Comparison of ENCODE assay signal across 12 mouse cellular contexts in genomic region chr11:77847599-77848128, GRCm38 (mm10). TPM values are rescaled to one million over a fixed set of nuclear protein-coding genes. Genes with fewer than 3 reads are reported as not detected.
DNase-seq lines count a peak whose midpoint lies in the region; ATAC-seq lines count a peak whose summit lies in the region.
"Had no signal": no experiment of that assay in that cellular context is flagged by ENCODE, and none has a peak within 500 bp of the region (broad histone marks: within the 10 kb centered on the region; RNA-seq: fewer than 3 reads in every experiment).

No protein-coding gene starts in this region.

- DNase-seq in embryonic facial prominence, embryonic 11.5 days (ENCODE audit: low spot score) = no peak
- no peak for DNase-seq in embryonic facial prominence, embryonic 10.5 days (ENCODE audit: low spot score)
- no peak for DNase-seq in hindbrain, embryonic 14.5 days (ENCODE audit: low spot score)
- DNase-seq in layer of hippocampus, postnatal 36 days = no peak
- DNase-seq in right cerebral cortex, adult 18-20 months = no peak
- no peak for DNase-seq in cerebellum, postnatal 36 days
- DNase-seq: lung, adult 18-20 months; right cerebral cortex, postnatal 25 days; thymus, adult 18-20 months had no signal

- H3K4me2 ChIP-seq in embryonic facial prominence, embryonic 11.5 days (ENCODE audit: low read depth, low read length) = no peak overlapping the region
- H3K4me2 ChIP-seq in hindbrain, embryonic 14.5 days (replicated peaks) = no peak overlapping the region
- H3K4me2 ChIP-seq in kidney, embryonic 16.5 days (replicated peaks; ENCODE audit: low read depth, low read length) = no peak overlapping the region
- no peak overlapping the region for H3K4me2 ChIP-seq in neural tube, embryonic 14.5 days (ENCODE audit: low read depth, low read length)

- peaks cover 2% of the 10 kb centered on the region for H3K36me3 ChIP-seq in embryonic facial prominence, embryonic 11.5 days (replicated peaks; ENCODE audit: control insufficient read depth, insufficient read depth, low read depth, low read length)
- H3K36me3 ChIP-seq in embryonic facial prominence, embryonic 10.5 days (replicated peaks) = peaks cover 91% of the 10 kb centered on the region
- H3K36me3 ChIP-seq in hindbrain, embryonic 14.5 days (replicated peaks; ENCODE audit: control insufficient read depth, insufficient read depth) = peaks cover 77% of the 10 kb centered on the region
- H3K36me3 ChIP-seq in kidney, embryonic 16.5 days (ENCODE audit: insufficient read depth, low read length) = peaks cover 48% of the 10 kb centered on the region
- peaks cover 41% of the 10 kb centered on the region for H3K36me3 ChIP-seq in neural tube, embryonic 14.5 days (ENCODE audit: control insufficient read depth, insufficient read depth, low read length)

- no peak overlapping the region for H3K4me3 ChIP-seq in embryonic facial prominence, embryonic 11.5 days (ENCODE audit: low read depth, low read length)
- H3K4me3 ChIP-seq in embryonic facial prominence, embryonic 10.5 days = no peak overlapping the region
- no peak overlapping the region for H3K4me3 ChIP-seq in hindbrain, embryonic 14.5 days (replicated peaks; ENCODE audit: low read length)
- no peak overlapping the region for H3K4me3 ChIP-seq in kidney, embryonic 16.5 days (ENCODE audit: low read length)
- no peak overlapping the region for H3K4me3 ChIP-seq in neural tube, embryonic 14.5 days (ENCODE audit: low read depth, low read length)

- 49% methylated on average over 9 of the region's 9 CpGs for whole genome bisulfite sequencing in embryonic facial prominence, embryonic 11.5 days
- 59% methylated on average over 9 of the region's 9 CpGs for WGBS in embryonic facial prominence, embryonic 10.5 days
- WGBS in hindbrain, embryonic 14.5 days = 56% methylated on average over 9 of the region's 9 CpGs
- WGBS in kidney, embryonic 16.5 days = 32% methylated on average over 9 of the region's 9 CpGs
- WGBS in neural tube, embryonic 14.5 days = 41% methylated on average over 9 of the region's 9 CpGs

- 0 out of 2 replicates have a peak, but pooled peaks have one; percentile 15 for ATAC-seq in embryonic facial prominence, embryonic 11.5 days (replicated peaks; ENCODE audit: insufficient number of reproducible peaks, low FRiP score, low TSS enrichment, low read depth)
- ATAC-seq in hindbrain, embryonic 14.5 days (ENCODE audit: low FRiP score) = no peak
- ATAC-seq in kidney, embryonic 16.5 days (ENCODE audit: low FRiP score, low TSS enrichment) = peak; percentile 78
- no peak for ATAC-seq in neural tube, embryonic 14.5 days (ENCODE audit: low read depth)

- H3K27me3 ChIP-seq in embryonic facial prominence, embryonic 11.5 days (ENCODE audit: control insufficient read depth, insufficient read depth, low read length) = no peaks in the 10 kb centered on the region
- H3K27me3 ChIP-seq in embryonic facial prominence, embryonic 10.5 days (replicated peaks; ENCODE audit: low read depth, poor library complexity, severe bottlenecking) = peaks cover 47% of the 10 kb centered on the region
- H3K27me3 ChIP-seq in hindbrain, embryonic 14.5 days (ENCODE audit: control insufficient read depth, insufficient read depth, low read length) = no peaks in the 10 kb centered on the region
- peaks cover 5% of the 10 kb centered on the region; the same call in 1 of the 2 replicates for H3K27me3 ChIP-seq in kidney, embryonic 16.5 days (ENCODE audit: insufficient read depth, low read length)
- no peaks in the 10 kb centered on the region for H3K27me3 ChIP-seq in neural tube, embryonic 14.5 days (ENCODE audit: control insufficient read depth, insufficient read depth, low read length)

- no peak overlapping the region for H3K9ac ChIP-seq in embryonic facial prominence, embryonic 11.5 days (replicated peaks; ENCODE audit: low read length)
- peak overlapping the region; percentile 28; the same call in 1 of the 2 replicates for H3K9ac ChIP-seq in hindbrain, embryonic 14.5 days
- no peak overlapping the region for H3K9ac ChIP-seq in kidney, embryonic 16.5 days (replicated peaks; ENCODE audit: low read length)
- no peak overlapping the region for H3K9ac ChIP-seq in neural tube, embryonic 14.5 days (replicated peaks; ENCODE audit: low read depth, low read length)

- H3K9me3 ChIP-seq in embryonic facial prominence, embryonic 11.5 days (replicated peaks; ENCODE audit: control insufficient read depth, low read length) = no peaks in the 10 kb centered on the region
- H3K9me3 ChIP-seq in embryonic facial prominence, embryonic 10.5 days = no peaks in the 10 kb centered on the region
- H3K9me3 ChIP-seq in hindbrain, embryonic 14.5 days (ENCODE audit: control insufficient read depth, low read length) = no peaks in the 10 kb centered on the region
- H3K9me3 ChIP-seq in kidney, embryonic 16.5 days (ENCODE audit: low read length) = no peaks in the 10 kb centered on the region
- H3K9me3 ChIP-seq in neural tube, embryonic 14.5 days (ENCODE audit: control insufficient read depth, low read length) = no peaks in the 10 kb centered on the region

- no peaks in the 10 kb centered on the region; the same call in 1 of the 2 replicates for H3K4me1 ChIP-seq in embryonic facial prominence, embryonic 11.5 days (ENCODE audit: control insufficient read depth, insufficient read depth, low read length)
- H3K4me1 ChIP-seq in embryonic facial prominence, embryonic 10.5 days = peaks cover 47% of the 10 kb centered on the region
- peaks cover 64% of the 10 kb centered on the region for H3K4me1 ChIP-seq in hindbrain, embryonic 14.5 days (replicated peaks; ENCODE audit: control insufficient read depth, insufficient read depth, low read length)
- H3K4me1 ChIP-seq in kidney, embryonic 16.5 days (ENCODE audit: insufficient read depth, low read length) = peaks cover 24% of the 10 kb centered on the region
- peaks cover 40% of the 10 kb centered on the region for H3K4me1 ChIP-seq in neural tube, embryonic 14.5 days (ENCODE audit: control insufficient read depth, insufficient read depth, low read length)

- no peak overlapping the region for H3K27ac ChIP-seq in embryonic facial prominence, embryonic 11.5 days (replicated peaks; ENCODE audit: low read depth, low read length)
- no peak overlapping the region; the same call in 1 of the 2 replicates for H3K27ac ChIP-seq in embryonic facial prominence, embryonic 10.5 days (replicated peaks)
- H3K27ac ChIP-seq in hindbrain, embryonic 14.5 days = peak overlapping the region; percentile 61
- no peak overlapping the region for H3K27ac ChIP-seq in kidney, embryonic 16.5 days (ENCODE audit: low read length)
- H3K27ac ChIP-seq in neural tube, embryonic 14.5 days (ENCODE audit: low read depth, low read length) = peak overlapping the region; percentile 46

RNA-seq across cellular contexts. Expression of gene Pipox, which starts 46.2 kb away (rescaled TPM):
- polyA plus RNA-seq in embryonic facial prominence, embryonic 11.5 days (2014; fragmentation: Nextera tagmentation; extraction: Ambion mirVana) = 2.7 and 3.0 TPM in 2 replicates
- 2.1 and 2.7 TPM in 2 replicates for polyA plus RNA-seq in embryonic facial prominence, embryonic 10.5 days (2016; fragmentation: Nextera tagmentation; extraction: Ambion mirVana)
- polyA plus RNA-seq in hindbrain, embryonic 14.5 days (2014; fragmentation: Nextera tagmentation; extraction: Ambion mirVana) = 2.8 and 6.1 TPM in 2 replicates
- polyA plus RNA-seq in kidney, embryonic 16.5 days (2015; fragmentation: Nextera tagmentation; extraction: Ambion mirVana) = 14.7 and 16.0 TPM in 2 replicates
- 4.6 and 6.7 TPM in 2 replicates for polyA plus RNA-seq in neural tube, embryonic 14.5 days (2014; fragmentation: Nextera tagmentation; extraction: Ambion mirVana)
- total RNA-seq in layer of hippocampus, postnatal 36 days (2021) = 1 to 10 TPM; 1.3 to 1.7 TPM
- total RNA-seq: monocyte, adult 5-6 weeks had no signal

Comparison
In these comparisons a context has a peak if more than half of its experiments do, and no peak if none do; other contexts are left out.
1. ATAC-seq: peak in embryonic facial prominence, embryonic 11.5 days (single experiment) and kidney, embryonic 16.5 days (single experiment); none in hindbrain, embryonic 14.5 days (single experiment) and neural tube, embryonic 14.5 days (single experiment).
2. H3K27ac ChIP-seq: peak in hindbrain, embryonic 14.5 days (single experiment) and neural tube, embryonic 14.5 days (single experiment); none in embryonic facial prominence, embryonic 11.5 days (single experiment), embryonic facial prominence, embryonic 10.5 days (single experiment) and kidney, embryonic 16.5 days (single experiment).